Mouse (Mus musculus): ENCODE data around the gene Acap3.

Acap3 gene

DNA sequence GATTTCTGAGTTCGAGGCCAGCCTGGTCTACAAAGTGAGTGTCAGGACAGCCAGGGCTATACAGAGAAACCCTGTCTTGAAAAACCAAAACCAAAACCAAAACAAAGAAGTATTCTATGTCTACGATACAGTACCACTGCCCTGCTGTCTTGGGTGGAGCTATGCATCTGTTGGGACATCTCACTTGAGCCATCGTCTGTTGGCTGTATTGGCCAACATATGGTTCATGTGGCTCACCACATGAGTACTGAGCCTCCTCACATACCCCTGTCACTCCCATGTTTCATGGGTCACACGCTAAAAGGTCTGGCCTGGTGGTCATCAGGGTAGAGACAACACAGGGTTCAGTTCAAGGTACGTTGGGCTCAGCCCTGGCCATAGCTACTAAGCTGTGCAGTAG lies 5.3 kb upstream of the Acap3 start:
- no peak for DNase-seq (ENCODE audit: low spot score in 2 of 2)

DNA sequence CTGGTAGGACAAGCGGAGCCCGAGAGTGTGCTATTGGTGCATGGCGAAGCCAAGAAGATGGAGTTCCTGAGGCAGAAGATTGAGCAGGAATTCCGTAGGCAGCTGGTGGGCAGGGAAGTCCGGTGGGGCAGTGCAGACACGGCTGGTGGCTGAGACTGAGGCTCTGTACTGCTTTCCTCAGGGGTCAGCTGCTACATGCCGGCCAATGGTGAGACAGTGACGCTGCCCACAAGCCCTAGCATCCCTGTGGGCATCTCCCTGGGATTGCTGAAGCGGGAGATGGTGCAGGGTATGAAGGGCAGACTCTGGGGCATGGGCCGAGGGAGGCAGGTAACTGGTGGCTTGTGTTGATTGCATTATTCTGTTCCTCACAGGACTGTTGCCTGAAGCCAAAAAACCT lies 3.9 kb upstream of the Acap3 start:
- DNase-seq (ENCODE audit: low spot score in 2 of 2), result no peak

DNA sequence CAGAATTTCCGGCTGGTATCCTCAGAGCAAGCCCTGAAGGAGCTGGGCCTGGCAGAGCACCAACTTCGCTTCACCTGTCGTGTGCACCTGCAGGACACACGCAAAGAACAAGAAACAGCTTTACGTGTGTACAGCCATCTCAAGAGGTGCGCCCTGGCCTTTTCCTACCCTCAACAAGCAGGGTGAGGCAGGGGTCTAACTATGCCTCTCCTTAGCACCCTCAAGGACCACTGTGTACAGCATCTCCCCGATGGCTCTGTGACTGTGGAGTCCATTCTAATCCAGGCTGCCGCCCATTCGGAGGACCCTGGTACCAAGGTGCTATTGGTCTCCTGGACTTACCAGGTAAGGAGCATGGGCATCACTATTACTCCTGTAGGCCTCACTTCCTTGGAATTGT lies 3.4 kb upstream of the Acap3 start:
- no peak for DNase-seq (ENCODE audit: low spot score in 2 of 2)

DNA sequence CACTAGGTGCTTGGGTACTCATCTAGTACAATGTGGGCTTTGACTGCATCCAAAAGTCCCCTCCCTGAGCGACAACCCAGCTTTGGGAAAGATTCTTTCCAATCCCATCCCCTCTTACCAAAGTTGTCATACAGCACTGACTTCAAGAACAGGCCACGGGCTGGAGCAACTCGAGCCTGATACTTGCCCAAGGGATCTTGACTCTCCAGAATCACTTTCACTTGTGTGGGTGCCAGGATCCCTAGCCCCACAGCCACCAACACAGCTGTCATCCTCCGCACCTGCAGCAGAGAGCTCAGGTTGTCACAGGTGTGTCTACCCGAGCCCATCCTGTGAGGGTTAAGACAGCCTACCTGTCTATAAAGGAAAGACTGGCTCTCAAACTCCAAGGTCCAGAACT lies 2.3 kb upstream of the Acap3 start:
- no peak for DNase-seq (ENCODE audit: low spot score in 2 of 2)

DNA sequence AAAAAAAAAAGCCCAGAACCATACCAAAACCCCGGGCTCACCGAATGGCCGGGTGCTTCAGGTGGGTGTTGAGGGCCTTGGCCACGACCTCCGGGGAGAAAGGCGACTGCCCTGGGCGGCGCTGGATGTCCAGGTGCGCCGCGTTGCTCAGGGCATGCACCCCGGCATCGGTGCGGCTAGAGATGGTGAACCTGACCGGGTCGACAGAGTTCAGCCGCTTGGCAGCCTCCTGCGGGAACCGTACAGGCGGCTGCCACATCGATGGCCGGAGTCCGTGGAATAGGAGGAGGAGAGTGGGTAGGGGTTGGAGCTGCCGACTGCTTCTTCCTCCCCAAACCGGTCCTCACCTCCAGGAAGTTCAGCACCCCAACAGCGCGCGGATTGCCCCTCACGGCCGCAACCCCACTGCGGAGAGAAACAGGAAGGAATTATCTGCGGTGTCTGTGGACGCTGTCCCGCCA lies 581 bp upstream of the Acap3 start:
- DNase-seq (ENCODE audit: low spot score in 2 of 2), result peak; percentile 34 to 50

DNA sequence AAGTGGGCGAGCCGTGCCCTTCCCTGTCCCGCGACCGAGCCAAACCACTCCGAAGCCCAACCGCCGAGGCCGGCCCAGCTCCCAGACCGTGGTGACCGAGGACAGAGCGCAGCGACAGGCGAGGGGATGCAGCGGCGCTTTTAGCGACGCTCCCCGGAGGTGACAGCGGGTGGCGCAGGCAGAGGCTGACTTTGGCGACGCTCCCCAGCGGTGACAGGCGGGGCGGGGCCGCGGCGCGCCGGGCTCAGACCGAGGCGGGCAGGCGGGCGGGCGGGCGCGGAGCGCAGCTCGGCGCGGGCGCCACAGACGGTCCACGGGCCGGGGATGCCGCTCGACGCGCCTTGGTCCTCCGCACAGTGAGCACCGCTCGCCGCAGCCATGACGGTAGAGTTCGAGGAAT lies 395 bp downstream of the Acap3 start:
- DNase-seq (ENCODE audit: low spot score in 2 of 2), result peak; percentile 78 to 84

DNA sequence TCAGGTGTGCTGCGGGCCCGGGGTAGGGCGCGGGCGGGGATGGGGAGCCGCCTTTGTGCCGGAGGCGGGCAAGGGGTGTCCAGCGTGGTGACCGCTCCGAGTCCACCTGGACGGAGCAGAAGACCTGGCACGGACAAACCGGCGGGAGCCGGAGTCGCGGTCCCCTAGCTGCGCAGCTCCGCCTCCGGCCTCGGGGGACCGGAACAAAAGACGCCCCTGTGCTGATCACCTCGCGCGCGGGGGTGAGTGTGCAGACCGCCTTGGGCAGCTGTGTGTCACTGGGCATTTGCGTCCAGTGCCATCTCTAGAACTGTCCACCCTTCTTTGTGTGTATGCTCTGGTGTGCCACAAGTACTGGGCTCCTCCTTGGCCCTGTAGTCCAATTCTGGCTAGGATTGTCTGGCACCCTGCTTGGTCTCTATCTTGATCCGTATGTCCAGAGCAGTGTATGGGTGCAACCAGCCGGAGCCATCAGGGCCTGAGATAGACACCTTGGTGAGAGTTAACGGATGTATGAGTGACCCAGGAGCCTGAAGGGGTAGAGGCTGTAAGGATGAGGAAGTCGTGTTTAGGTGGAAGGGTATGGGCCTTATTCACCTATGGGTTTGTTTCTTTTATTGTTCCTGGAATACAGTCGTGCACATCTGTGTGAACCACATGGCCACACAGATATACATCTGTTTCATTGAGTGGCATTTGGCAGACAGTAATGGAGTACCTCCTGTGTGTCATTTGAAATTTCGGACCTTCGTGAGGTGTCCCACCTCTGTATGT lies 1.0 kb downstream of the Acap3 start:
- peak in 1 of 2 experiments; percentile 45 for DNase-seq (ENCODE audit: low spot score in 2 of 2)

DNA sequence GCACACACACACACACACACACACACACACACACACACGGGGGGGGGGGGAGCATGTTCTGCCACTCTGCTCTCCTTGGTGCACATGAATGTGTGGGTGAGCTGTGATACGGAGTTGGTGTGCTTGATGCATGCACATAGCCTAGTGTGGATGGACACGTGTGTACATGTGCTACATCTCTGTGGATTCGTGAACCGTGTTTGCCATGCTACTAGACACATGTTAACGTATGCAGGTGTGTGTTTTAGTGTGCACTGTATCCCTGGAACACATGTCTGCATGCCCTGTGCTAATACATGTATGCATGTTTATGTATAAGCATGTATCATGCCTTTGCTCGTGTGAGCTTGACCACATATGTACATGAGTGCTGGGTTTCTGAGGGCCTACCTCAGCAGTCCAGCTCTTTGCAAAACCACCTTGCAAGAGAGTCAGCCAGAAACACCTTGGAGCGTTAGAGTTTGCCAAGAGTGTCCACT lies 1.6 kb downstream of the Acap3 start:
- DNase-seq (ENCODE audit: low spot score in 2 of 2), result no peak

DNA sequence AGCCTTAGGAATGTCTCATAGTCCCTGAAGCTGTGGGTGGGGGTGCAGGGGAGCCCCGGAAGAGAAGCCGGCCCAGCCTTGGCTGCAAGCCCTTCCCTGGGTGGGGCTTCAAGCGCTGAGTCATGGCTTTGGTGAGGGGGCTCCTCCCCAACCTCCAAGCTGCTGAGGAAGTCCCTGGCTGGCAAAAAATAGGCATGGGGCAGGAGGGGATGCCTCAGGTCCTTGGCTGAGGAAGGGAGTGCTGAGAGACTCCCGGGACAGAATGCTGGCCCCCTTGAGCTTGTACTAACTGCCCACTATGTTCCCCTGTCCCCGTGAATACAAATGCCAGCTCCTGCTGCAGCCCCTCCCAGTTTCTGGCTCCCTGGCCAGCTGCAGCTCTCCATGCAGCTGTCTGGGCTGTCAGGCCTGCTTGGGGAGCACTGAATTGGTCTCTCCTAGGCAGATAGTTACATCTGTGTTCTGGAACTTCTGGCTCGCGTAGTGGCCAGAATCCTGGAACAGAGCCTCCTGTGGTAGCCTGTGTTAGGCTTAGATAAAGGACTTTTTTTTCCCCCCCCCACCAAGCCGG lies 2.8 kb downstream of the Acap3 start:
- DNase-seq (ENCODE audit: low spot score in 2 of 2), result peak; percentile 55 to 58

DNA sequence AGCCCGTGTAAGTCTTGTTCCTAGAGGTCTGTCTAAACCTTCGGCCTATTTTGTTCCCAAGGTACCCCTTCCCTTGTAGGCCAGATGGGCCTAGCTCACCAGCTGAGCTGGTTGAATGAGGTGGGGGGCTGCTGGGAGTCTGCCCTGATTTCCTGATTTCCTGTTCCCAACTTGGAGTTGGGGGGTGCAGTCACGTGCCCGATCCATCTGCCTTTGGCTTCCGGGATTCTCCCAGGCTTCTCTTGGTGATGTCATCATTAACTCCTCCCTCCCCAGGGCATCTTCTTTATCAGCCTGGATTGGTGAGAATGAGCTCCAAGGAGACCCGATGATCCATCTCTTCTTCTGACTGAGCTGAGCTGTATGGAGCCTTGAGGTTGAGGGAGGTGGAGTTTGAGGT lies 3.6 kb downstream of the Acap3 start:
- DNase-seq (ENCODE audit: low spot score in 2 of 2), result no peak

DNA sequence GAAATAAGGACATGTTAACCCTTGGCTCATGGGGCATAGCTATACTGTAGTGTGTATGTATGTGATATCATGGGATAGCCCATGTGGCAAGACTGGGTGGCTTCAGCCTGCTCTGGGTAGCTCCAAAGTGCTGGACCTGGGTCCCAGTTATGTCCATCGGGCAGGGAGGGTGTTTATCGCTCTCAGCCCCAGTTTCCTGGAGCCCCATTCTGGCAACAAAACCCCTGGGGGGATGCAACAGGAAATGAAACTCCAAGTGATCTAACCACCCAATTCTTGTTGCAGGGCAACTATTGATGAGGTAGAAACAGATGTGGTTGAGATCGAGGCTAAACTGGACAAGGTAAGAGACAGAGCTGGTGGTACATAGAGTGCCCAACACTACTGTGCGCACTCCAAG lies 4.2 kb downstream of the Acap3 start:
- DNase-seq (ENCODE audit: low spot score in 2 of 2), result no peak

DNA sequence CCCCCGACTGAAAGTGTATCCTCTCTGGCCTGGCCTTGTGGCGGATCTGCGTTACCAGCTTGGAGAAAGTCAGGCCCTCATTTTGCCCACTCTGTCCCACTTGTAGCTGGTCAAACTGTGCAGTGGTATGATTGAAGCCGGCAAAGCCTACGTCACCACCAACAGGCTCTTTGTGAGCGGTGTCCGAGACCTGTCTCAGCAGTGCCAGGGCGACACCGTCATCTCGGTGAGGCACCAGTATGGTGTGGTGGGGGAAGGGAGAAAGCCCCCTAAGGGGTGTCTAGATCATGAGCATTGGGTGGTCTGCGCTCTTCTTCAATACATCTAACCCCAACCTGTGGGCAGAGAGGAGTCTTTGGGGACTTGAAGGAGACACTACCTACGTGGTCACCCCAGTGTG lies 4.8 kb downstream of the Acap3 start:
- peak in 1 of 2 experiments; percentile 2 for DNase-seq (ENCODE audit: low spot score in 2 of 2)

DNA sequence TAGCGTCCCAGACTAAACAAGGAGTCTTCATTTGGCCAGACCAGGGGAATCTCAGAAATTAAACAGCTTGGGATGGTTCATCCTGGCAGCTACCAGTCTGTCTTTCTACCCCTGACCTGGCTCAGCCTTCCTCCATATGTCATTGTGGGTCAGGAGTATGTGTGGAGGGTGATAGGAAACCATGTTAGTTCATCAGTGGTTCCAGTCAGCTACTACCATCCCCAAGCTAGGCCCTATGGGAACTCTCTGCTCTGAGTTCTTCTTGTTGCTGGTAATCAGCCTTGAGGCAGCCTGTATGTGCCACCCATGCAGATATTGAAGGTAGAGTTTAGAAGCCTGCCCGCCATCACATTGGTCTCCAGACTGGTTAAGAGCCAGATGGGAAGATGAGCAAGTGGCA lies 6.7 kb downstream of the Acap3 start:
- DNase-seq (ENCODE audit: low spot score in 2 of 2), result peak; percentile 0 to 1

DNA sequence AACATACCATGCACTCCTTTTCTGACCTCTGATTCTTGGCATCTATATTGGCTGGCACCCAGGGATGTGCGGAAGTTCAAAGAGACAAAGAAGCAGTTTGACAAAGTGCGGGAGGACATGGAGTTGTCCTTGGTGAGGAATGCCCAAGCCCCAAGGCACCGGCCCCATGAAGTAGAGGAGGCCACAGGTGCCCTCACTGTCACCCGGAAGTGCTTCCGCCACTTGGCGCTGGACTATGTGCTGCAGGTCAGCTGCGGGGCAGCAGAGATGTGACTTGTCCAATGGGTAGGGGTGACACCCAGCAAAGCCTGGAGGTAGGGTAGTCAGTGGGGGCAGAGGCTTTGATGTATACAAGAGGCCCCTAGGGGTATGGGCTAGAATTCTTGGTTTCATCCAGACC lies 7.7 kb downstream of the Acap3 start:
- peak in 1 of 2 experiments; percentile 2 for DNase-seq (ENCODE audit: low spot score in 2 of 2)

DNA sequence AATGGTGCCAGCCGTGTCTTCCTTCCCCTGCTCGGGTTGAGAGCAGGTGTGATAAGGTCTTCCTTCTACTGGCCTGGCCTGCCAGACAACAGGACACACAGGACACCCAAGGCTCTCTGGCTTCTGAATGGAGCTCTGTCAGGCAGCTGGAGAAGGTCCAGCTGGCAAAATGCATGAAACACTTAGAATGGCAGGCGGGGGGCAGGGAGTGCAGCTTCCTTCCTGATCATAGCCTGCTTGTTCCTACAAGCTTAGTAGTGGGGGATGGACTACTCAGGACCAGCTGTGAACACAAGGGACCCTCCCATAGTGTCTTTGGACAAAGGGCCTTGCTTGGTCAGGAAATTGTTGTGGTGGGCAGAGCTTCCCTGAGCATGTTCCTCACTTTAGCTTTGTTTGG lies 9.6 kb downstream of the Acap3 start:
- DNase-seq (ENCODE audit: low spot score in 2 of 2), result no peak

DNA sequence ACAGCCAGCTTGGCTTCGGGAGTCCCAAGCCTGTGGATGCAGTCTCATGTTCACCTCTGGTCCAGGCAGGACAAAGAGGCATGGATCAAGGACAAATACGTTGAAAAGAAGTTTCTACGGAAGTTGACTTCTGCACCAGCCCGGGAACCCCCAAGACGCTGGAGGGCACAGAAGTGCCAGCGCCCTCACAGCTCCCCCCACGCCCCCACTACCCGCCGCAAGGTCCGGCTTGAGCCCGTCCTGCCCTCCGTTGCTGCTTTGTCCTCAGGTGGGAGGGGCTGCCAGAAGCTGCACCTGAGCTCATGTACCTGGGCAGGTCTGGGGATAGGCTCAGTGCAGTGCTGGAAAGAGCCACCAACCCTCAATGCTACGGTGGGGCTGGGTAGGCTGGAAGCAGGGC lies 11.6 kb downstream of the Acap3 start:
- DNase-seq (ENCODE audit: low spot score in 2 of 2), result peak in 1 of 2 experiments; percentile 3

DNA sequence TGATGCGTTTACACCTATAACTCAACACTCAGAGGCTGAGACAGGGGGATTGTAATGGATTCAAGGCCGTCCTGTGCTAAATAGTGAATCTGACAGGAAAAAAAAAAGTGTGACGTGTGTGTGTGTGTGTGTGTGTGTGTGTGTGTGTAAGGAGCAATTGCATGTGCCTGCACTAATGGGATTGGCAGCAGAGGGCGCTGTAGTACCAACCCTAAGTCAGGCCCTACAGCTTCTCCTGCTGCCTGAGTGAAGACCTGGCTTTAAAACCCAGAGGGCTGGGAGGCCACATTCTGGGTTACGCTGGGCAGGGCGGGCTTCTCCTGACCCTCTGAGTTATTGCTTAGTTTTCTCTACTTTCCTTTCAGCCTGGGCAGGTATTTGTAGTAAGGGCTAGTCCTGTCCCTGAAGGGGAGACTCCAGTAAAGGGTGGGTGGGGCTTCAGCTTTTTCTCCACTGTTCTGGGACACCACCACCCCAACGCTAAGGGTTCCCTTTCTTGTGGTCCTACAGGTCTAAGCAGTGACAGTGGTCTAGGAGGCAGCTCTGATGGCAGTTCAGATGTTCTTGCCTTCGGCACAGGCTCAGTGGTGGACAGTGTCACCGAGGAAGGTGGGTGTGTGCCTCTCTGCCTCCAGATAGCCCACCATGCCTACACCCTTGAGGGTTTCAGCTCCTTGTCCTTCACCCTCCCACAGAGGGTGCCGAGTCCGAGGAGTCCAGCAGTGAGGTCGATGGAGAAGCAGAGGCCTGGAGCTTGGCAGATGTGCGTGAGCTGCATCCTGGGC lies 12.9 kb downstream of the Acap3 start:
- peak; percentile 2 to 7 for DNase-seq (ENCODE audit: low spot score in 2 of 2)

DNA sequence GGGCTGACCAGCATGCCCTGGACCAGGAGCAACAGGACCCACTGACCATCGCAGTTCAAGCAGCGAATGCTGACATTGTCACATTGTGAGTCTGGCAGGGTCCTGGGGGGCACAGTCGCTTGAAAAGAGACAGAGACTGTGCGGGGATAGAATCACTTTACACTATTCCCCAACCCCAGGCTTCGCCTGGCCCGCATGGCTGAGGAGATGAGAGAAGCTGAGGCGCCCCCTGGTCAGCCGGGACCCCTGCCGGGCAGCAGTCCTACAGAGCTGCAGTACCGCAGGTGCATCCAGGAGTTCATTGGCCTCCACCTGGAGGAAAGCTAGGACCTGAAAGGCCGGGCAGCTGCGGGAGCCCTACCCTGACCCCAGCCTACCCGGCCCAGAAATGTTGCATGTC lies 14.0 kb downstream of the Acap3 start:
- DNase-seq (ENCODE audit: low spot score in 2 of 2), result peak in 1 of 2 experiments; percentile 2

DNA sequence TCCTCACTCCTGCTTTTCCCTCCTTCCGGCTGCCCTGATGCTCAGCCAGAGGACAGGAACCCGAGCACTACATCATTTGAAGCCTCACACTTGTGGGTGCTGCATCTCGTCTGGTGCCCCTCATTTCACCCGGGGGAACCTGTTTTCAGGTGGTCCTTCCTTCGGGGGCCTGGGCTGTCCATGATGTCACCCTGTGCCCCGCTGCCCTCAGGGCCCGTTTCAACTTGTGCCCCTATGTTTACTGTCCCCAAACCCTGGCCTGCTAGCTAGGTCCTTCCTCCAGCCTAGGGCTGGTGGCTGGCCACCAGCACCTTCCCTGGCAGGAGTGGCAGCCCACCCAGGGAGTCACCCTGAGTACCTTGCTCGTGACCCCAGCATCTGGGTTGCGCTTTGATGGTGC lies 14.5 kb downstream of the Acap3 start:
- DNase-seq (ENCODE audit: low spot score in 2 of 2), result peak in 1 of 2 experiments; percentile 2

DNA sequence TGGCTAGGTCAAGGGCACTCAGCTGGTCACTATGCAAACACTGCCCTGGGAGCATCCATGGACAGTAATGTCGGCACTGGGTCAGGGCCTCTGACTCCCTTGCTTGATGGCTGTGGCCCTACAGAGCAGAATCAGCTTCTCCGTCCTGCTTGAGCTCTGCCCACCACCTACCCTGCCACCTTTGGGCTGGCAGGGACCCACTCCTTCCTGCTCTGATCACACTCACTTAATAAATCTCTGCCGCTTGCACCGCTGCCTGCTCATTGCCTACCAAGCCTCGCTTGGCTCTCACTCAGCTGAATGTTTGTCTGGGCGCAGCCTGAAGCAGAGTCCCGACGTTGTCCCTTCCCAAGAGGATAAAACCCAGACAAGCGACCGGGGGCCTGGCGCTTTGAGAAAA lies 15.4 kb downstream of the Acap3 start:
- no peak for DNase-seq (ENCODE audit: low spot score in 2 of 2)

DNA sequence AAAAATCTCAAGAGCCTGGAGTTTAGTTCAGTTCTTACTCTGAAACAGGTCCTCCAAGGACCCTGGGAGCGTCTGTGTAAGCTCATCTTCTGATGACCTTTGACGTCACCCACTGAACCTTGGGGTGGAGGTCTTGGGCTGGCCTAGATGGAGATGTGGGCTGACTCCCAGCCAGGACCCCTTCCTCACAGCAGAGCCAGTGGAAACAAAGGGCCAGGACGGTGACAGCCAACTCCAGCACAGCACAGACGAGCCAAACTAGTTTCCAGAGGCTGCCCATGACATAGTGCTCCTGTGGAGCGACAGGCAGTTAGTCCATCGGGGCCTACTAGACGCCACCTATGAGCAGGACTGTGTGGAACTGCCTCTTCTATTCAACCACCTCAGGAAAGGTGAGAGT lies 16.7 kb downstream of the Acap3 start:
- DNase-seq (ENCODE audit: low spot score in 2 of 2), result peak in 1 of 2 experiments; percentile 2

DNA sequence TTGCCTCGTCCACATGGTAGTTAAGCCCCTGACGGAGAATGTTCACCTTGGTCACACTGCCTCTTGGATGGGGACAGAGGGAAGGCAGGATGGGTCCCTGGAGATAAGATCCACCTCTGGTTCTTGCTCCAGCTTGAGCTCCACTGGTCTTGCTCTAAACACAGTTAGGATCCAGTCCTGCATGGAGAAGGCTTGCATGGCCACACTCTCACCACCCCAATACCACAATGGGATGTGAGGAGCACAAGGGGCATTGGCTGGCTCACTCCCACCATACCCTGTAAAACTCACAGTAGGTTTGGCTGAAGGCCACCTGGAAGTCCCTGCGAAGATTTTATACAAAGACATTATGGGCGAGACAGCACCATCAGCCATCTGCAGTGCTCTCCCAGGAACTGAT lies 17.1 kb downstream of the Acap3 start:
- DNase-seq (ENCODE audit: low spot score in 2 of 2), result no peak

DNA sequence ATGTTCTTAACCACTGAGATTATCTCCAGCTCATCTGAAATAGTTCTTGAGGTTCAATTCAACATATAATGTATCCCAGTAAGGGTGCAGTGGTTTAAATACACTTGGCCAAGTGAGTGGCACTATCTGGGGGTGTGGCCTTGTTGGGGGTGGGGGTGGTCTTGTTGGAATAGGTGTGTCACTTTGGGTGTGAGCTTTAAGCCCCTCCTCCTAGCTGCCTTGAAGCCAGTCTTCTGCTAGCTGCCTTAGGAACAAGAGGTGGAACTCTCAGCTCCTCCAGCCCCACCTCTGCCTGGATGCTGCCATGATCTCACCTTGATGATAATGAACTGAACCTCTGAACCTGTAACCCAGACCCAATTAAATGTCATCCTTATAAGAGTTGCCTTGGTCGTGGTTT lies 40.4 kb downstream of the Acap3 start:
- no peak for DNase-seq (ENCODE audit: low spot score in 2 of 2)
